Comparison of ENCODE assay signal across 30 mouse cellular contexts in the genomic region with DNA sequence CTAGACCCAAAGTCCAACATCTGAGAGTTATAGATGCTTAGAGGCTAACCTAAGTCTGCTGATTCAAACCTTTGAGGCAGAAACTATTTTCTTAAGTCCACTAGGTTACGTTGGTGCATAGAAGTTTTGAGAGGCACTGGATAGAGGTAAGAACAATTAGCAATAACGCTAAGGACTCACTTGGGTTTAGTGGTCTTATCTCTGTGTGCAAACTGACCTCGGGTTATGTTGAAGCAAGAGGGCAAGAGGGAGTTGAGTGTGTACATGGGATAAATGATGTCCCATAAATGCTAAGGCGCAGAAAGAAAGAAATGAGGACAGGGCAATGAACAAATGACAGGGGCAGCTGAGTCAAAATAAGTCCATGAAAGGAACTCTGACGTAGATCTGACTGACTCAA.
"Had no signal": no experiment of that assay in that cellular context is flagged by ENCODE, and none has a peak within 500 bp of the region (broad histone marks: within the 10 kb centered on the region; RNA-seq: fewer than 3 reads in every experiment).

No protein-coding gene starts in this region.

- ATAC-seq: liver, postnatal 0 days; midbrain, embryonic 13.5 days; midbrain, embryonic 15.5 days; midbrain, embryonic 16.5 days had no signal

- H3K27me3 ChIP-seq: limb, embryonic 12.5 days; limb, embryonic 13.5 days; limb, embryonic 15.5 days; liver, embryonic 15.5 days; lung, embryonic 15.5 days; megakaryocyte, embryonic 14.5 days; midbrain, embryonic 12.5 days; midbrain, embryonic 13.5 days; midbrain, embryonic 15.5 days; neural tube, embryonic 12.5 days; neural tube, embryonic 13.5 days had no signal

- H3K9me3 ChIP-seq: limb, embryonic 10.5 days; limb, embryonic 12.5 days; limb, embryonic 13.5 days; limb, embryonic 15.5 days; liver, embryonic 15.5 days; lung, embryonic 15.5 days; megakaryocyte, embryonic 14.5 days; midbrain, embryonic 10.5 days; midbrain, embryonic 12.5 days; midbrain, embryonic 13.5 days; midbrain, embryonic 15.5 days; neural tube, embryonic 12.5 days; neural tube, embryonic 13.5 days had no signal

- H3K9ac ChIP-seq: limb, embryonic 12.5 days; limb, embryonic 13.5 days; limb, embryonic 15.5 days; liver, embryonic 14.5 days; liver, embryonic 15.5 days; liver, postnatal 0 days; lung, embryonic 14.5 days; lung, embryonic 15.5 days; midbrain, embryonic 12.5 days; midbrain, embryonic 13.5 days; midbrain, embryonic 15.5 days; neural tube, embryonic 12.5 days; neural tube, embryonic 13.5 days had no signal

- H3K4me3 ChIP-seq: left cerebral cortex, adult 2 months; limb, embryonic 10.5 days; limb, embryonic 12.5 days; limb, embryonic 13.5 days; limb, embryonic 15.5 days; liver, embryonic 15.5 days; lung, embryonic 15.5 days; megakaryocyte, embryonic 14.5 days; midbrain, embryonic 10.5 days; midbrain, embryonic 12.5 days; midbrain, embryonic 13.5 days; midbrain, embryonic 15.5 days; myocyte; neural tube, embryonic 12.5 days; neural tube, embryonic 13.5 days had no signal

- H3K27ac ChIP-seq: left cerebral cortex, adult 2 months; limb, embryonic 10.5 days; limb, embryonic 12.5 days; limb, embryonic 13.5 days; limb, embryonic 15.5 days; liver, embryonic 14.5 days; liver, embryonic 15.5 days; lung, embryonic 15.5 days; macrophage; midbrain, embryonic 10.5 days; midbrain, embryonic 12.5 days; midbrain, embryonic 13.5 days; midbrain, embryonic 15.5 days; neural tube, embryonic 12.5 days; neural tube, embryonic 13.5 days had no signal

- H3K4me1 ChIP-seq: limb, embryonic 10.5 days; limb, embryonic 15.5 days had no signal

- DNase-seq: left cerebral cortex, postnatal 4 days; liver; liver, postnatal 0 days; lung, adult 18-20 months; lung, adult 2 months; lung, embryonic 14.5 days; lung, postnatal 10 days; lung, postnatal 14 days; lung, postnatal 4 days; midbrain, embryonic 14.5 days had no signal

- H3K4me2 ChIP-seq: limb, embryonic 12.5 days; limb, embryonic 13.5 days; limb, embryonic 15.5 days; liver, embryonic 11.5 days; liver, embryonic 15.5 days; lung, embryonic 14.5 days; lung, embryonic 15.5 days; midbrain, embryonic 11.5 days; midbrain, embryonic 12.5 days; midbrain, embryonic 13.5 days; midbrain, embryonic 15.5 days; neural tube, embryonic 12.5 days; neural tube, embryonic 13.5 days had no signal

- H3K36me3 ChIP-seq: limb, embryonic 10.5 days; limb, embryonic 12.5 days; limb, embryonic 13.5 days; limb, embryonic 15.5 days; liver, embryonic 15.5 days; lung, embryonic 15.5 days; midbrain, embryonic 10.5 days; midbrain, embryonic 12.5 days; midbrain, embryonic 13.5 days; midbrain, embryonic 15.5 days; neural tube, embryonic 12.5 days; neural tube, embryonic 13.5 days had no signal
